Mouse (Mus musculus): Measurements from ENCODE around the gene Iqgap3. TPM values are rescaled to one million over a fixed set of nuclear protein-coding genes. Genes with fewer than 3 reads are reported as not detected.
A peak's percentile ranks its signal among the peaks of the same experiment; 100 is the strongest.

The Iqgap3 gene
- polyA plus RNA-seq, 1 experiment from 2014 or later = 32.3 TPM

- H3K9me3 ChIP-seq (replicated peaks) = no peaks in the 10 kb centered on the region
- no peak overlapping the region for H3K4me2 ChIP-seq
- H3K36me3 ChIP-seq = peaks cover 96% of the 10 kb centered on the region
- H3K9ac ChIP-seq = no peak overlapping the region
- no peaks in the 10 kb centered on the region for H3K27me3 ChIP-seq (replicated peaks)
- peaks cover 5% of the 10 kb centered on the region for H3K4me1 ChIP-seq (replicated peaks)
- 60% methylated on average over 5 of the region's 5 CpGs for whole genome bisulfite sequencing
- H3K4me3 ChIP-seq = no peak overlapping the region
- H3K27ac ChIP-seq (ENCODE audit: poor library complexity, severe bottlenecking) = peak overlapping the region; percentile 53; the same call in 1 of the 2 replicates
- 0 out of 2 replicates have a peak, but pooled peaks have one; percentile 13 for ATAC-seq (ENCODE audit: insufficient number of reproducible peaks, low FRiP score)
Measured at GRCm38 (mm10) chr3:88166056-88166455, 84.3 kb downstream of the Iqgap3 start.

- H3K9me3 ChIP-seq (replicated peaks) = no peaks in the 10 kb centered on the region
- no peaks in the 10 kb centered on the region for H3K27me3 ChIP-seq (replicated peaks)
- H3K4me3 ChIP-seq = no peak overlapping the region
- no peak for ATAC-seq (ENCODE audit: insufficient number of reproducible peaks, low FRiP score)
- peaks cover 19% of the 10 kb centered on the region for H3K4me1 ChIP-seq (replicated peaks)
- peaks cover 76% of the 10 kb centered on the region for H3K36me3 ChIP-seq
- no peak overlapping the region for H3K27ac ChIP-seq (ENCODE audit: poor library complexity, severe bottlenecking)
- WGBS = 83% methylated on average over 5 of the region's 5 CpGs
- no peak overlapping the region for H3K9ac ChIP-seq
- no peak overlapping the region for H3K4me2 ChIP-seq
Measured at GRCm38 (mm10) chr3:88170361-88170760, 88.6 kb downstream of the Iqgap3 start.

Other genes with a start within 250 kb of the Iqgap3 start
- 0.15 TPM in 1 of 2 replicates, not detected in the other for gene Sh2d2a, start 235.2 kb upstream of the Iqgap3 start, polyA plus RNA-seq (2016; fragmentation: Nextera tagmentation; extraction: Ambion mirVana)
- 11.2 and 11.5 TPM in 2 replicates for gene Prcc, start 196.4 kb upstream of the Iqgap3 start, polyA plus RNA-seq (2016; fragmentation: Nextera tagmentation; extraction: Ambion mirVana)
- gene Hdgf, start 175.7 kb upstream of the Iqgap3 start, polyA plus RNA-seq (2016; fragmentation: Nextera tagmentation; extraction: Ambion mirVana) = 175 and 177 TPM in 2 replicates
- gene Mrpl24, start 162.5 kb upstream of the Iqgap3 start, polyA plus RNA-seq (2016; fragmentation: Nextera tagmentation; extraction: Ambion mirVana) = 62.9 and 65.2 TPM in 2 replicates
- gene Isg20l2, start 151.7 kb upstream of the Iqgap3 start, polyA plus RNA-seq (2016; fragmentation: Nextera tagmentation; extraction: Ambion mirVana) = 36.4 and 38.3 TPM in 2 replicates
- 13.6 and 14.1 TPM in 2 replicates for gene Rrnad1, start 151.3 kb upstream of the Iqgap3 start, polyA plus RNA-seq (2016; fragmentation: Nextera tagmentation; extraction: Ambion mirVana)
- 7.3 and 8.0 TPM in 2 replicates for gene Crabp2, start 133.3 kb upstream of the Iqgap3 start, polyA plus RNA-seq (2016; fragmentation: Nextera tagmentation; extraction: Ambion mirVana)
- gene Nes, start 110.9 kb upstream of the Iqgap3 start, polyA plus RNA-seq (2016; fragmentation: Nextera tagmentation; extraction: Ambion mirVana) = 33.0 and 34.6 TPM in 2 replicates
- 0.09 and 0.15 TPM in 2 replicates for gene Bcan, start 81.7 kb upstream of the Iqgap3 start, polyA plus RNA-seq (2016; fragmentation: Nextera tagmentation; extraction: Ambion mirVana)
- 0.08 and 0.17 TPM in 2 replicates for gene Hapln2, start 54.4 kb upstream of the Iqgap3 start, polyA plus RNA-seq (2016; fragmentation: Nextera tagmentation; extraction: Ambion mirVana)
- gene Gpatch4, start 38.9 kb upstream of the Iqgap3 start, polyA plus RNA-seq (2016; fragmentation: Nextera tagmentation; extraction: Ambion mirVana) = 19.2 and 19.7 TPM in 2 replicates
- gene Naxe, start 23.5 kb upstream of the Iqgap3 start, polyA plus RNA-seq (2016; fragmentation: Nextera tagmentation; extraction: Ambion mirVana) = 137 and 139 TPM in 2 replicates
- gene Ttc24, start 3.7 kb upstream of the Iqgap3 start, polyA plus RNA-seq (2016; fragmentation: Nextera tagmentation; extraction: Ambion mirVana) = not detected in 2 replicates
- 53.5 and 56.6 TPM in 2 replicates for gene Mef2d, start 60.4 kb downstream of the Iqgap3 start, polyA plus RNA-seq (2016; fragmentation: Nextera tagmentation; extraction: Ambion mirVana)
- 0.19 TPM in 1 of 2 replicates, not detected in the other for gene Rhbg, start 172.7 kb downstream of the Iqgap3 start, polyA plus RNA-seq (2016; fragmentation: Nextera tagmentation; extraction: Ambion mirVana)
- not detected in 2 replicates for gene Gm38392, start 205.2 kb downstream of the Iqgap3 start, polyA plus RNA-seq (2016; fragmentation: Nextera tagmentation; extraction: Ambion mirVana)
- gene Tsacc, start 215.0 kb downstream of the Iqgap3 start, polyA plus RNA-seq (2016; fragmentation: Nextera tagmentation; extraction: Ambion mirVana) = 12.7 and 15.0 TPM in 2 replicates
- gene Cct3, start 215.1 kb downstream of the Iqgap3 start, polyA plus RNA-seq (2016; fragmentation: Nextera tagmentation; extraction: Ambion mirVana) = 426 and 439 TPM in 2 replicates
- 167 and 172 TPM in 2 replicates for gene Glmp, start 243.1 kb downstream of the Iqgap3 start, polyA plus RNA-seq (2016; fragmentation: Nextera tagmentation; extraction: Ambion mirVana)